Mouse (Mus musculus) small intestine, adult 2 months (tissue): ENCODE measurements around the gene Rpl18a. TPM values are rescaled to one million over a fixed set of nuclear protein-coding genes. Genes with fewer than 3 reads are reported as not detected.

ENCODE experiments used
- H3K27ac ChIP-seq: fragments of 200-500 bp; 2 replicates; pipeline ENCODE4 v1.5.1; 2012; ENCODE audit warnings: low read depth, low read length, control low read depth, inconsistent platforms; ENCODE audit not compliant: insufficient read depth
- H3K27me3 ChIP-seq: fragments of 200-500 bp; 2 replicates; pipeline ENCODE4 v1.6.1; 2012; ENCODE audit warnings: mild to moderate bottlenecking, moderate library complexity, low read length, inconsistent platforms; ENCODE audit not compliant: control insufficient read depth, insufficient read depth
- H3K36me3 ChIP-seq: fragments of 200-500 bp; 2 replicates; pipeline ENCODE4 v1.6.1; 2012; ENCODE audit warnings: mild to moderate bottlenecking, low read length, control low read depth, inconsistent platforms; ENCODE audit not compliant: control insufficient read depth, insufficient read depth
- H3K4me1 ChIP-seq: fragments of 200-500 bp; 2 replicates; pipeline ENCODE4 v1.6.1; 2012; ENCODE audit warnings: low read length, inconsistent platforms, mixed read lengths; ENCODE audit not compliant: control insufficient read depth, insufficient read depth, insufficient read length
- H3K4me3 ChIP-seq: fragments of 200-500 bp; 2 replicates; pipeline ENCODE4 v1.5.1; 2012; ENCODE audit warnings: low read depth, mild to moderate bottlenecking, control low read depth, inconsistent platforms, low read length, moderate library complexity
- CTCF ChIP-seq: fragments of 200-500 bp; IDR thresholded peaks from 2 replicates; pipeline ENCODE4 v1.5.1; 2012; ENCODE audit warnings: low read depth, mild to moderate bottlenecking, control low read depth, inconsistent platforms, low read length, moderate library complexity, mixed read lengths; ENCODE audit not compliant: insufficient replicate concordance, insufficient read length; ENCODE audit errors: extremely low read depth
- POLR2A ChIP-seq: fragments of 200-500 bp; IDR thresholded peaks from 2 replicates; pipeline ENCODE4 v1.6.1; 2012; ENCODE audit warnings: low read depth, mild to moderate bottlenecking, control low read depth, inconsistent platforms, low read length, moderate library complexity
- WGBS: fragments of 180-500 bp; shearing (Covaris S2); methylation state at CpG from one replicate; pipeline ENCODE4 v1.1.7; 2018; 5-methylcytosine and 5-hydroxymethylcytosine counted together
- polyA plus RNA-seq: library from polyadenylated mRNA; depleted of rRNA; stranded (reverse); fragments of >200 nt; gene quantifications from 2 replicates; pipeline ENCODE4 v1.2.3, GENCODE M21; 2012

The Rpl18a gene
- polyA plus RNA-seq, 1 experiment: 5,728 TPM

DNA sequence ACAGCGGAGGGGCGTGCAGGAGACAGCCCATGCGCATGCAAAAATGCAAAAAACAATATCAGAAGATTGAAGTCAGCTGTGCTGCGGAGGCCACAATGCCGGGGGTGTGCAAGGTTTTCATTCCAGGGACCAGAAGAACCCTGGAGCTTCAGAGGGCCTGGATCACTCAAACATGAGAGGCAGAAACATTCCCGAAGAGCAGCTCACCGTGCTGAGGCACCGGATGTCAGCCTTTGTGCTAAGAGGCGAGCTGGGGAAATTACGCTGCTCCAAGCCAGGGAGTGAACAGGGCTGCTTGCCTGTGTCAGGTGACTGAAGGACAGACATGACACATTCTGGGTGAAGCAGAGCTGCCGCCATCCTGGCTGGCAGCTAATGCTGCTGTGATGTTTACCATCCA is 16.7 kb downstream of the Rpl18a start:
- Histone ChIP-seq H3K4me3 (no peak overlapping the region), H3K27me3 (no peaks in the 10 kb centered on the region), H3K36me3 (no peaks in the 10 kb centered on the region), H3K4me1 (no peaks in the 10 kb centered on the region), H3K27ac (no peak overlapping the region)
- 31% methylated on average over 11 of the region's 11 CpGs for WGBS
- TF ChIP-seq CTCF (no peak), POLR2A (no peak)

DNA sequence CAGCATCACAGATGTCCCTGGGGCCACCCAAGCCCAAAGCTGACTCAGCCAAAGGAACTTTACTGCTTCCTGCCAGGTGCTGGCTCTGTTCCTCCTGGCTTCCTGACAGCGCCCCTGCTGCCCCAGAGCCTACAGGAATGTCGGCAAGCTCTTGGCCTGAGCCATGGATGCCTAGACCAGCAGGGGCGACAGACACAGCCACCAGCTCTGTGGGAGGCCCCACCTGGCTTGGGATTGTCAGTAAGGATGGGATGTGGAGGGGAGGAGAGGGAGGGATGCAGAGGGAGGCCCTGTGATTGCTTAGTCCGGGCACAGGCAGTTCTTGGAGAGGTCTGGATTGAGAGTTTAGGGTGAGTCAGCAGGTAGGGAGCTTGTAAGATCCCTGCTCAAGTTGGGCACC is 17.1 kb downstream of the Rpl18a start:
- no peak overlapping the region for H3K27ac ChIP-seq
- no peaks in the 10 kb centered on the region for H3K36me3 ChIP-seq
- H3K27me3 ChIP-seq: no peaks in the 10 kb centered on the region
- WGBS: 8% methylated on average over 4 of the region's 4 CpGs
- no peak overlapping the region for H3K4me3 ChIP-seq
- no peaks in the 10 kb centered on the region for H3K4me1 ChIP-seq
- TF ChIP-seq CTCF (no peak), POLR2A (no peak)

DNA sequence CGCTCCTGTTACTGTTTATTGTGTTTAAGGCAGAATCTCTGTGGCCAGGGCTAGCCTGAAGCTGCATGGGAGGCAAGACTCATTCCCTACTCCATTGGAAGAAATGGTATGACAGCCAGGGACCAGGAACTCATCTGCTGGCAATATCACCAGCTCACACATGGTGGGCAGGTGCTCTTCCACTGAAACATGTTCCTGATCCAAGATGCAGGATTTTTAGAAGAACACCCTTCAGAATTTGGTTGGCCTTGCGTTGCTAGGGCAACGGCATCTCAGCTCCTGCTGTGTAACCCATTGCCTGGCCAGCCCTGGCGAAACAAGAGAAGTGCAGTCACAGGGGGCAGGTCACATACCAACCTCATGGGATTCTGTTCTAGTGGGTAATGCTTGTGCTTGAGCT is 17.7 kb downstream of the Rpl18a start:
- no peaks in the 10 kb centered on the region for H3K36me3 ChIP-seq
- no peaks in the 10 kb centered on the region for H3K27me3 ChIP-seq
- H3K4me3 ChIP-seq: no peak overlapping the region
- no peak overlapping the region for H3K27ac ChIP-seq
- WGBS: 81% methylated on average over 4 of the region's 4 CpGs
- H3K4me1 ChIP-seq: no peaks in the 10 kb centered on the region
- no peak for TF ChIP-seq POLR2A
- TF ChIP-seq CTCF: no peak

DNA sequence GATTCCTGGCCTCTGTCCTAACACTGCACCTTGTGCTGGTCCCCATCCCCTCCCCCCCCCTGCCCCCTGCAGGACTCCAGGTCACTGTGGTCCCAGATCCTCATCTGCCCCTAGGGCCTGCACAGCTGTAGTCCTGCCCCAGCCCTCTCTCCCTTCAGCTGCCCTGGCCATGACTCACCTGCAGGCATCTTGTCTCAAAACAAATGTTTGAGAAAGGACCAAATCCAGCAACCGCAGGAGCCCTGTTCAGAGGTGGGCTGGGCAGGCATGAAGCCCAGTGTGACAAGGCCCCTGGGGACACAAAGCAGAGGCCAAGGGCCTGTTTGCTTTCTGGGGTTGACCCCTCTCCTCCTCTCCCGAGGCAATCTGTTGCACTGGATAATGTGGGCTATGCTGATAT is 19.0 kb downstream of the Rpl18a start:
- no peak overlapping the region for H3K4me3 ChIP-seq
- H3K27me3 ChIP-seq: no peaks in the 10 kb centered on the region
- no peak for TF ChIP-seq CTCF
- no peak for TF ChIP-seq POLR2A
- 23% methylated on average over 2 of the region's 2 CpGs for WGBS
- no peak overlapping the region for H3K27ac ChIP-seq
- no peaks in the 10 kb centered on the region for H3K4me1 ChIP-seq
- no peaks in the 10 kb centered on the region for H3K36me3 ChIP-seq

DNA sequence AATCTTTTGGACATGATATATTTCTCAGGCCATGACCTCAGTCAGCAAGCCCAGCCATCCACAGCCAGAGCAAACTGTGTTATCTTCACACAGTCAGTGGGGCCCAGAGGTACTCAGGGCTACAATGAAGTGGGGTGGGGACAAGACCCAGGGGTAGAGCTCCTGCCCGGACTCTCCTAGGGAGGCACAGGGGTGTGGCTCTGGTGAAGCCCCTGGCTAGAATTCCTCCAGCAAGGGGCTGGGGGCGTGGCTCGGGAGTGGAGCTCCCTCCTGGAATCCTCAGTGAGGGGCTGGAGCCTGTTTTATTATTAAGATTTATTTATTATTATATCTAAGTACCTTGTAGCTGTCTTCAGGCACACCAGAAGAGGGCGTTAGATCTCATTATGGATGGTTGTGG is 20.8 kb downstream of the Rpl18a start:
- 24% methylated on average over 4 of the region's 4 CpGs for WGBS

DNA sequence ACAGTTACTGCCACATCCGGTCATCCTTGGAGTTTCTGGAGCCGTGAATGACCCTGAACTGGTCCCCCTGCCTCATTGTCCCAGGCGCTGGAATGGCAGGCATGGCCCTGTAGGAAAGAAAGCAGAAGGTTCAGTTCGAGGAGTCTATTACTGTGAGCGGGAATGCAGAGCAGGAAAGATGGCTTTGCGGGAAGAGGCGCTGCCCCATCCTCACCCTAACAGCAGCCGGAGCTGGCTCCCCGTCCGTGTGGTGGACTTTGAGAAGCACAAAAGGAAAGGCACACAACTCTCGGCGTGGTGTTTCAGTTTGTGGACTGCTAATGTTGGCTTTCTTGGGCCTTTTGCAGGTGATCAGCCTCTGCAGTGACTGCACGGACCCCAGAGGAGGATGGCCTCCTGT is 22.8 kb downstream of the Rpl18a start:
- no peak overlapping the region for H3K27ac ChIP-seq
- WGBS: 87% methylated on average over 13 of the region's 13 CpGs
- H3K4me1 ChIP-seq: no peaks in the 10 kb centered on the region
- H3K27me3 ChIP-seq: no peaks in the 10 kb centered on the region
- TF ChIP-seq CTCF (no peak), POLR2A (no peak)
- H3K36me3 ChIP-seq: no peaks in the 10 kb centered on the region
- H3K4me3 ChIP-seq: no peak overlapping the region

More for the DNA sequence above, 20.8 kb downstream of the Rpl18a start:
- Histone ChIP-seq H3K36me3 (no peaks in the 10 kb centered on the region), H3K27ac (no peak overlapping the region), H3K4me3 (no peak overlapping the region), H3K27me3 (no peaks in the 10 kb centered on the region), H3K4me1 (no peaks in the 10 kb centered on the region)
- TF ChIP-seq CTCF: no peak
- no peak for TF ChIP-seq POLR2A

DNA sequence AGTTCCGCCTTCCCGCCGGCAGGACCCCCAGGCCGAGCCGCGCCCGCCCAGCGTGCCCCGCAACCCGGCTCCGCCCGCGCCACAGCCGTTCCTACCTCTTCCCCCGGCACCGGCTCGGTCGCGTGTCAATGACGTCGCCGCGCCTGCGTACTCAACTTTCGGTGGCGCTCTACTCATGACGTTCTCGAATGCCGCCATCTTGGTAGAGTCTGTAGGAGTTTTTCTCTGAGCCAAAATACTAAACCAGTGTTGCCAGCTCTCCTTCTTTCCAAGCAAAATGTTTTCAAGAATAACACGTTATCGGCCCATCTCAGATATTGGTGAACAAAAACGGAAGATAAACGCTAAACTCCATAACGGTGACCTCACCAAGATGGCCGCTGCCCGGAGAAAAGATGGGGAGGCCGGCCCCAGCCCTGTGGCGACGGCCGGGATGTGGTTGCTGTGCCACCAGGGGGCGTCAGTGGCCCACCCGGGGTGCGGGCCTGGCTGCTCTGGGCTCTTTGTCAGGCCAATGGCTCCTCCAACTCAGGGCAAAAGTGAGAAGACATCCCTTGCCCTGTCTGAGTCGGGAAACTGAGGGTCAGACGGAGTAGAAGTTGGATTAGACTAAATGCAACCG is 23.7 kb downstream of the Rpl18a start, which contains the start of gene Ccdc124:
TSS of gene Ccdc124 (minus strand) at position 572 of the 622 bp plus-strand sequence.
- peak; percentile 31; the same call in 1 of the 2 replicates for TF ChIP-seq POLR2A
- TF ChIP-seq CTCF: peak; percentile 98
- peak within 1 kb of the TSS; percentile 84 for H3K27ac ChIP-seq
- H3K4me1 ChIP-seq: peaks cover 6% of the 10 kb centered on the region

DNA sequence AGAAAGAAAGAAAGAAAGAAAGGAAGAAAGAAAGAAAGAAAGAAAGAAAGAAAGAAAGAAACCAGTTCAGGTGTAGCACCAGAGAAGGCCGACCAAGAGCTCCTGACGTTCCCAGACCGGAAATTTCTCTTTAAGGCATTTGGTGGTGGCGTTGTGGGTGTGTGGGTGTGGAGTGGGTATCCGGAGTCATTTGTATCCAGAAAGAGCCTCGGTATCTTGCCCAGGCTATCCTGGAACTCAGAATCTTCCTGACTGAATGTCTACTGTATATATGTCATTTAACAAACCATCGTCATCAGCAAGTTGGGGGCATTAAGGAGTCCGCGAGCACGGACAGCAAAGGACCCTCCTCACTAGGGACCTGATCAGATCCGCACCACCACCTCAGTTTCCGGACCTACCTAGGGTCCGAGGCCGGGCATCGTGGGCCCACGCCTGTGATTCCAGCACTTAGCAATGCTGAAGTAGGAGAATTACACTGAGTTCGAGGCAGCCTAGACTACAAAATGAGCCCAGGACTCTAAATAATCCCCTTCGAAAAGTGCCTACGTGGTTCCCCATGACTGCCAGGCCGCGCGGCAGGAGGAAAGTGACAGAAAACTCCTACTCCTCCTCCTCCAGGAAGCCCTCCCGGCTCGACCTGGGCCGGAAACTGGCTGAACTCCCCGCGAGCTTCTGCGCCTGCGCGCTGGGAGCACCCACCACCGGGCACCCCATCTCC is 24.4 kb downstream of the Rpl18a start:
- 1% methylated on average over 31 of the region's 31 CpGs for WGBS
- TF ChIP-seq POLR2A: no peak
- TF ChIP-seq CTCF: no peak
- H3K36me3 ChIP-seq: peaks cover 4% of the 10 kb centered on the region
- peak overlapping the region; percentile 10 for H3K27ac ChIP-seq
- H3K4me1 ChIP-seq: peaks cover 6% of the 10 kb centered on the region
- H3K27me3 ChIP-seq: no peaks in the 10 kb centered on the region
- peak overlapping the region; percentile 94 for H3K4me3 ChIP-seq

More for the DNA sequence above, 23.7 kb downstream of the Rpl18a start, which contains the start of gene Ccdc124:
- Histone ChIP-seq H3K27me3 (no peaks in the 10 kb centered on the region), H3K36me3 (0 out of 2 replicates have a peak, but pooled peaks cover 2% of the 10 kb centered on the region), H3K4me3 (peak within 1 kb of the TSS; percentile 94)
- WGBS: 1% methylated on average over 46 of the region's 46 CpGs
